Mouse (Mus musculus): Measurements from ENCODE around the gene Alms1. TPM values are rescaled to one million over a fixed set of nuclear protein-coding genes. Genes with fewer than 3 reads are reported as not detected.

Gene Alms1
- polyA plus RNA-seq (2012; ENCODE audit: low replicate concordance): 1.5 and 2.2 TPM in 2 replicates

DNA sequence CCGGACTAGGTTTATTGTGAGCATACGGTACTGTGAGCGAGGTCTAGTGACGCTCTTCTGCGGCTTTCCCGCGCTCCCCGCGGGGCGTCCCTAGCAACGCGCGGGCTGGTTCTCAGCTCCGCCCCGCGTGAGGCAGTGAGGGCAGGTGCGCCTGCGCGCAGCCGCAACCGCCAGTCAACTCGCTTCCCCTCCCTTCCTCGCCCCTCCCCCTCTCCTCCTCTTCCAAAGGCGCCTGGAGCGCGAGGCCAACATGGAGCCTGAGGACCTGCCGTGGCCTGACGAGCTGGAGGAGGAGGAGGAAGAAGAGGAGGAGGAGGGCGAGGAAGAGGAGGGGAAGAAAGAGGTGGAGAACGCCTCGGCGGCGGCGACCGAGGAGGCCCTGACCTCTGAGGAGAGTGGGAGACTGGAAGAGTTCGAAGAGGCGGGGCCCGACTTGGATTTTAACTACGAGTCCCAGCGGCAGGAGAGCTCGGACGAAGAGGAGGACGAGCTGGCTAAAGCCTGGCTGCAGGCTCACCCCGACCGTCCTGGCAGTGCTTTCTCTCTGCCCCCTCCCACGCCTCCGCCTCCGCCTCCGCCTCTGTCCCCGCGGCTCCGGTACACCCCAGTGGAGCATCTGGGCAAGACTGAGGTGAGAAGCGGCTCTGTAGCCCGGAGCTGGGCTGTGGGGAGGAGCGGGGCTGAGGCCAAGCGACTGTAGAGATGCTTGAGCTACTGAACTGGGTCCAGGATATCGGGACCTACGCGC, at the start of gene Alms1:
TSS of gene Alms1 (plus strand) at position 136 of the 748 bp plus-strand sequence.

DNA sequence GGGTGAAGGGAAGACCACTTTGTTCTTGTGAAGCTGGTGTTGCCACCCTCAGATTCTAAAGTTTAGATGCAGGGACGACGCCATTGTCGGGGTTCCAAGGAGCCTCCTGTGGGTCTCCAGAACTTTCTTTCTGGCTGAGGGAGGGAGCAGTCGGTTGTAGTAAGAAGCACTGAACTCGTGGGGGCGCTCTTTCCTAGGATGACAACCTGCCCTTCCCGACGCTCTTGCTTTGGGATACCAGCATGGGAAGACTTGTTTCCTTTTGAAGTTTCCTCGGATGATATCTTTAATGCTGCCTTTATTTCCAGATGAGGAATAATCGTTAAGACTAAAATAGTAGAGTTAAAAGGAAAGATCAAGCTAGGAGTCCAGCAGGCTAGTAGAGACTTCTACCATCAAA, 125.8 kb downstream of the Alms1 start, which contains the start of gene Nat8f7:
TSS of gene Nat8f7 (minus strand) at position 101 of the 400 bp plus-strand sequence.

Other genes starting within 250 kb of the Alms1 start
- gene Rab11fip5, start 212.9 kb upstream of the Alms1 start, polyA plus RNA-seq (2012; ENCODE audit: low replicate concordance): 3.3 and 3.4 TPM in 2 replicates
- gene Noto, start 163.6 kb upstream of the Alms1 start, polyA plus RNA-seq (2012; ENCODE audit: low replicate concordance): not detected in 2 replicates
- 2.4 and 27.6 TPM in 2 replicates for gene Smyd5, start 155.5 kb upstream of the Alms1 start, polyA plus RNA-seq (2012; ENCODE audit: low replicate concordance)
- gene Cct7, start 136.0 kb upstream of the Alms1 start, polyA plus RNA-seq (2012; ENCODE audit: low replicate concordance): 16.7 and 37.8 TPM in 2 replicates
- gene Pradc1, start 135.6 kb upstream of the Alms1 start, polyA plus RNA-seq (2012; ENCODE audit: low replicate concordance): 29.5 and 31.5 TPM in 2 replicates
- gene Fbxo41, start 84.5 kb upstream of the Alms1 start, polyA plus RNA-seq (2012; ENCODE audit: low replicate concordance): 0.11 TPM in 1 of 2 replicates, not detected in the other
- gene Egr4, start 73.9 kb upstream of the Alms1 start, polyA plus RNA-seq (2012; ENCODE audit: low replicate concordance): 0.34 and 0.42 TPM in 2 replicates
- not detected in 2 replicates for gene Nat8f7, start 125.7 kb downstream of the Alms1 start, polyA plus RNA-seq (2012; ENCODE audit: low replicate concordance)
- not detected in 2 replicates for gene Nat8f3, start 178.2 kb downstream of the Alms1 start, polyA plus RNA-seq (2012; ENCODE audit: low replicate concordance)
- gene Nat8f6, start 233.4 kb downstream of the Alms1 start, polyA plus RNA-seq (2012; ENCODE audit: low replicate concordance): not detected in 2 replicates
- not detected in 2 replicates for gene Nat8f5, start 233.4 kb downstream of the Alms1 start, polyA plus RNA-seq (2012; ENCODE audit: low replicate concordance)
- gene Nat8, start 244.6 kb downstream of the Alms1 start, polyA plus RNA-seq (2012; ENCODE audit: low replicate concordance): not detected in 2 replicates